Mouse (Mus musculus) retina, postnatal 1 day (tissue): ENCODE measurements around the gene Ifi47.

ENCODE experiments used
- DNase-seq: peaks from one replicate; pipeline ENCODE4 v3.0.0-alpha.2; 2012

The Ifi47 gene

DNA sequence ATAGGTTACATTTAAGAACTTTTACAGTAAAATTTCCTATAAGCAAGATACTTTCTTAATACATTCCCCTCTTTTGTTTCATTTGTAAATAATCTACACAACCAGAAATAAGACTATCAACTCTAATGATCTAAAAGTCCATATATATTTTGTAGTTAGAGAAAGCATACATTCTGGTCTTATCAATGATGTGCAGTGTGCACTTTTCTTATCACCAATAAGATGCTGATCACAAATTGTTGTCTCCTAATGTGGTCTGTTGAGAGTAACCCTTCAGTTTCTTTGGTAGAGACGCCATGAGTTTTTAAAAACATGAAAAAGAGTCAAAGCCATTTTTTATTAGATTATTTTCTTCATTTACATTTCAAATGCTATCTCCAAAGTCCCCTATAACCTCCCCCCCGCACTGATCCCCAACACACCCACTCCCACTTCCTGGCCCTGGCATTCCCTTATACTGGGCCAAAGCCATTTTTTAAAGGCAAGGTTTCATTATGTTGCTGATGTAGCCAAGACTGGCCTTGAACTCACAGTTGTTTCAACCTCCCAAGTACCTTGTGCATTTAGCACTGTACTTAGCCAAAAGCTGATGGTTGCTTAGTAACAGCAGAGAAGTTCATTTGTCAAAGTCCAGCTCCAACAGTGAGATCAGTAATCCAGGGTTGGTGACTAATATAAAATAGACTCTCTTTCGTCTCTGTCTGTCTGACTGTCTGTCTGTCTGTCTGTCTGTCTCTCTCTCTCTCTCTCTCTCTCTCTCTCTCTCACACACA is 13.5 kb downstream of the Ifi47 start:
- no peak for DNase-seq

DNA sequence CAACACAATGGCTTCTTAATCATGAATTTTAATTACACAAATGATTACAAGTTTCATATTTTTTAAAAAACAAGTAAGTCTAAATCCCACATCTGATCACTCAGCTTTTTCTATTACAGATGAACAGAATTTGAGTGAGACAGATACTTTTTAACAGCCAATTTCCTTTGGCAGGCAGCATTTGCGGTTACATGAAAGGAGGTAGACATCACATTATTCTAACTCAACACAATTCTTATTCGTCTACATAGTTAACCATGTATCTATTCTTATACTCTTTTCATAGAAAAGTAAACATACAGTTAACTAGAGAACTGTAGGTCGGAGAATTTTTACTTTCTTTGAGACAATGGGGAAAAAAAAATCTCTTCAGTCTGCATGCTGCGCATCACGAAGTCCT is 14.2 kb downstream of the Ifi47 start:
- no peak for DNase-seq

DNA sequence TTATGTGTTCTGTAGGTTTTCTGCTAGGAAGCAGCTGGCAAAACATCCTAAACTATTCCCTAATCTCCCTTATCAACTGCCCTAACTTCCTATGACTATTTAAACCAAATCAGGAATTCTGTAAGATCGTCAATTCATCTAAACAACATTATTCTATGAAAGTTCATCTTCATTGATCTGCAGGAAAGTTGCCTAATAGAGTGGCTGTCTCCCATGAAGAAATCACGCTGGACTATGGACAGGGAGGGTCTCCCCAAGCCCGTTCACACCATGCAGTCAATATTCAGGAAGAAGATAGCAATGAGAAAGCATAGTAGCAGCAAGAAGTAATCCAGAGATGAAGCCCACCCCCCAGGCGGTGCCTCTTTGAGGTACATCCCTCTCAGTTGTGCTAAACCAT is 14.8 kb downstream of the Ifi47 start:
- no peak for DNase-seq

DNA sequence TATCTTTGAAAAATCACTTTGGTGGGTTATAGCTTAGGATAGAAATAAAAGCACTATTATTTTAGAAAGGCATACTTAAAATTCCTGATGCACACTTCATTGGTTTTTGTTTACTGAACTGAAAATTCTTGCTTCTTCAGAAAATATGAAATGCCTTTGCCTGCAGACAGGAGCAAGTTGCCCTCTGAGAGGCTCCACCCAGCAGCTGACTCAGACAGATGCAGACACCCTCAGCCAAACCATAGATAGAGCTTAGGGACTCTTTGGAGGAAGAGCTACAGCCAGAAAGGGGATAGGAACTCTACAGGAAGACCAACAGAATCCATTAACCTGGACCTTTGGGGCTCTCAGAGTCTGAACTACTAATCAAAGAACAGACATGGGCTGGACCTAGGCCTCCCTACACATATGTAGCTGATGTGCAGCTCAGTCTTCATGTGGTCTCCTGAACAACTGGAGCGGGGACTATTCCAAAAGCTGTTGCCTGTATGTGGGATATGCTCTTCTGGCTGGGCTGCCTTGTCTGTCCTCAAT is 15.7 kb downstream of the Ifi47 start:
- no peak for DNase-seq

DNA sequence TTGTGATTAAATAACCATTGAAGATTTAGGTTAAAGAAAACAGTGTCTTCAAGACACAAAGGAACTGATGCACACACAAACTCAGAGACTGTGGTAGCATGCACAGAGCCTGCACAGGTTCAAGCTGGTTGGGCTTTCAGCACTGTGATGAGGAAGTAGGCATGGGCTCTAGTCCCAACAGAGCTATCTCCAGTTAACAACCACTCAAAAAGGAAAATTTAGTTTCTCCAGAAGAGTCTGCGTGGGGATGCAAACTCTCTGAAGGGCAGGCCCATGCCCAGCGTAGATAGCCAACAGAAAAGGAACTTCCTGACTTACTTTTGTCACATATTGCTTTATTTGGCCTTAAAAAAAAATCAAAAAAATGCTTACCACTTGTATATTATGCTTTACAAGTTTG is 16.4 kb downstream of the Ifi47 start:
- no peak for DNase-seq

DNA sequence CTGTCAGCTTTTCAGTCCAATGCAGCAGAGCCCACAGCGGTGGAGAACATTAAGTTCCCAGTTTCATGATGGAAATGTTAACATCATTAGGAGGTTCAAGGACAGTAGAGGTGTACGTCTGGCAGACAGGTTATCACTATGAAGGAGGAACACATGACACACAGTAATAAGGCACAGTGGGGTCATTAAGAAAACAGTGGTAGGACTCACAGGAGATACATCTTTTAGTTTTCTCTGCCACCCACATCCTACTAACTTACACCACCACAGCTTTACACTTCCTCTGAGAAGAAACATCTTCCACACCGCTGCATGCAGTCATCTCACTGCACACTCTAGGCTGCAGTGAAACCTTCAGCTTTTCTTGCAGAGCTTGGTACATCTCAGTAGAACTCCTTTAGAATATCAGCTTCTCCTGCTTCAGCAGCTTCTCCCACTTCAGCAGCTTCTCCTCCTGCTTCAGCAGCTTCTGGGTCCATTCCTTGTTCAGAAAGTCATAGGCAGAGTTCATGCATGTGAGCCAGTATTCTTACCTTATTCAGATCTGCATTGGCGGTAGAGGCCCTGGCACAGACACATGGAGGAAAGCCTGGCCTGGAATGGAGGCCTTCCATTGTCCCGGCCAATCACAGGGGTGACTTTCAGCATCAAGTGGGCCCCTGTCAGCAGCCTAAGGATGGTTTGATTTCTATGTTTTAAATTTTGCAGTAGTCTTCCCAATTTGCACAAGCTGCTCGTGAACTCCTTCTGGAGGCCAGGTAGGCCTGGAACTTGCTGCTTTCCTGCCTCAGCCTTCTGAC is 17.7 kb downstream of the Ifi47 start:
- no peak for DNase-seq

DNA sequence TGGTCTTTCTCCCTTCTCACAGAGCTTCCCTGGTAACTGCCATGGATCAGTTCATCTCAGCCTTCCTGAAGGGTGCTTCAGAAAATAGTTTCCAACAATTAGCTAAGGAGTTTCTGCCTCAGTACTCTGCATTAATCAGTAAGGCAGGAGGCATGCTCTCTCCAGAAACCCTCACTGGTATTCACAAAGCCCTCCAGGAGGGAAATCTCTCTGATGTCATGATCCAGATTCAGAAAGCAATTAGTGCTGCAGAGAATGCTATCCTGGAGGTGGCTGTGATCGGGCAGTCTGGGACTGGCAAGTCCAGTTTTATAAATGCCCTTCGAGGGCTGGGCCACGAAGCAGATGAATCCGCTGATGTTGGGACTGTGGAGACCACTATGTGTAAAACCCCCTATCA is 19.0 kb downstream of the Ifi47 start:
- DNase-seq, result peak; percentile 27

DNA sequence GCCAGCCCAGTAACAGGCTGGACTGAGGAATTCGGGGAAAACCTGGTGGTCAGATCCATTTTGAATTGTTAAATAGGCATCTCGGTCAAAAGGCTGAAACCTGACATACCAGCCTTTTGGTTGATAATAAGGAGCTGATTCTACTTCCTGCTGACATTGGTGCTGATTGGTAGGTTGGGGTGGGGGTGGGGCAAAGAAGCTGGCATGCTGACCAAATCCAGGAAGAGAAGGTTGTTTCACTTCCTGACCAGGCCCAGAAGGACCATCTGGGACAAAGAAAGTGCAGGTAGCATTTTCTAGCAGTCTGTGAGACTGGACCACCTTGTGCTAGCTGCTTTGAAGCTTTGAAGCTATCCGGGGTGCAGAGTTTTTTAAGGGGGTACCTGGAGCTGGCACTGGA is 24.0 kb downstream of the Ifi47 start:
- DNase-seq, result no peak

DNA sequence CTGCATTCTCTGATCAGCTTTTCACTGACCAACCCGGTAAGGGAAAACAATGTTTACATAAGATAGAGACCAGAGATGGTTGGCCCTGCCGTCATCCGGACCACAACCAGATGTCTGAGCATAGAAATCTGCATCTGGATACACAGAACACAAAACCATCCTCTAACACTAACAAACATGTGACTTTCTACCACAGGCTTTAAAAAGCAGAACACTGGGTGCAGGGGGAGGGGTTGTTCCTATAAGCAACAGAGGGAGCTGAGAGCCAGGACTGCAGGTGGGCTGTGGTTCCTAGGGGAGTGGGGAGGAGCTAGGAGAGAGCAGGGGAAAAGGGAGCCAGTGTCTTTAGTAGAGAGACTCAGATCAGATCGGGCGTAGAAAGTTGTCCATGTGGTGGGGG is 25.1 kb downstream of the Ifi47 start:
- no peak for DNase-seq

DNA sequence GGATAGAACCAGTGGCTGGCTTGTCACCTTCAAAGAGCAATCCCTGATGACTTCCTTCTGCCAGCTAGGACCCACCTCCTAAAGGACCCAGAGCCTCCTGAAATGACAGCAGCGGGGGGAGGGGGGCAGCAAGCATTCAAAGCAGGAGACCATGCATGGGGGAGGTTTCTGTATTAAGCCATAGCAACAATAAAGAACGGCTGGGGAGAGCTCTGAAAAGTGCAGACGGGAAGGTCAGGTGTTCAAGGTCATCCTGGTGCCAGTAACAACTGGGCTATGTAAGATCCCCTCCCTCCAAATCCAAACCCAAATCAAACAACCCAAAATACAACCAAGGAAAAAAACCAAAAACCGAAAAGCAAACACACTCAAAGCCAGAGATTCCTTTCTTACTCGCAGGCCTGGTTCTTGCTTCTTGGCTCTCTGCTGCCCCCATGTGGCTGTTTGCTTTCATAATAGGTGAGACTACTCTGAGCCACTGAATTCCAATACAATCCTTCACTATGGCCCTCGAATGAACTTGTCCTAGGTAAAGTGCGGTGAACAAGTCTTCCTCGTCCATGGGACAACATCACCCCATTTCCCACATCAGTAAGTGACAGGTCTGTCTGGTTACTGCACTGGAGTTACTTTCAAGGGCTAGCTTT is 26.8 kb downstream of the Ifi47 start:
- peak; percentile 83 for DNase-seq

DNA sequence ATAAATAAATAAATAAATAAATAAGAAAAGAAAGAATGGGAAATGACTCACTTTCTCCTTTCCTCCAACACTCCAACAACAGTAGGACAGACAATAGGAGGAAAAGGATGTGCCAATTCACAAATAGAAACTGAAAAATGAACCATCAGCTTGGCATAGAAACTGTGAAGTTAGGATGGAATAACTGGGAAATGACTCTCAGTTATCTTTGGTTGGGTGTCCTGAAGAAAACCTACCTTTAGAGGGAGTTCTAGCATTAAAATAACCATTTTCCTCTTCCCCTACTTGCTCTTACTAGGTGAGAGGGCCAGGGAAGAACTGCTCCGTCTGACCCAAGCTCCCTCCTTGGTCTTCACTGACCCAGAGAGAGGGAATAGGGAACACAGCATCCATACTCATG is 29.4 kb downstream of the Ifi47 start:
- no peak for DNase-seq

DNA sequence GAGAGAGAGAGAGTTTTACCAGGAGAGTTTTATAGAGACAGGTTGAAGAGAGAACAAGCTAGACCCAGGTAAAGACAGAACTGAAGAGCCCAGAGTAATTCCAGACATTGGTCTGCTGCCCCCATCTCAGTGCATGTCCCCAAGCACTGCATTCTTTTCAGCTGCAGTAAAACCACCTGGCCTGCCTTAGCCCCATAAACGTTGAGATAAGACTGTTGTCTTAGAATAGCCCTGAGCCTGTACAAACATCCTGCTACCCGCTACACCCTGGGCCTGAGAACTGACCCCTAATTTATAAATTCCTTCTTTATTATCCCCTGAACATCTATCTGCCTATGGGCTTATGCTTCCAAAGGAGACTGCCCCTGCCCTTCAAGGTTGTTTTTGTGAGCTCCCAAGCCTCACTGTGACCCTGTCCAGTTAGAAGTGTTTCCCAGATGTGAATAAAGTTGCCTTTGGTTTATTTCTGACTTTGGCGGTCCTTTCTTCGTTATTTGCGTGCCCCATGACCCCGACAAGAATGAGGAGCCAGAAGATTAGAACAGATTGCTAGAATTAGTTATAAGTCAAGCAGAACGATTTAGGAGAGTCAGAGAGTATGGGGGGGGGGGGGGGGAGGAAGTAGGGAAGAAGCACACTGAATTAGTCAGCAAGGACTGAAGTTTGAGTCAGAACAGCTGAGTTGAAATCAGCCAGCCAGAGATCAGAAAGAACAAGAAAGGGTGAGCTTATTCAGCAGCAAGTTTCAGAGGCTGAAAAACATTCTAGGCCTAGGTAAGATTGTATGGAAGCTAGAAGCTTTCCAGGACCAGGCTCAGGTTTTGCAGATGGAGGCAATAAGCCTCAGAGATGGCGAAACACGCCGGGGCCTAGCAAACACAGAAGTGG is 31.5 kb downstream of the Ifi47 start:
- no peak for DNase-seq

DNA sequence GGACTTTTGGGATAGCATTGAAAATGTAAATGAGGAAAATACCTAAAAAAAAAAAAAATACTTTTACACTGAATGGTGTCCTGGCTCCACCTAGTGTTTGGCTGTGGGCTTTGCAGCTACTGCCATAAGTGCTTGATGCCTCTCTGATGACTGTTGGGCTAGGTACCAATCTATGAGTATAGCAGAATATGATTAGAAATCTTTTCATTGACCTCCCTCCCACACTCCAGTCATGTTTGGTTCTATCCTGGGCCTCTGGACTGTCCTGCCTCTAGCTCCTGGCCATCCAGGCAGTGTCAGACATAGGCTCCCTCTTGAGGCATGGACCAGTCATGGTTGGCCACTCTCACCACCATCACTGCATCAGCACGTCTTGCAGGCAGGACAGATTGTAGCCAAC is 32.4 kb downstream of the Ifi47 start:
- peak; percentile 24 for DNase-seq

DNA sequence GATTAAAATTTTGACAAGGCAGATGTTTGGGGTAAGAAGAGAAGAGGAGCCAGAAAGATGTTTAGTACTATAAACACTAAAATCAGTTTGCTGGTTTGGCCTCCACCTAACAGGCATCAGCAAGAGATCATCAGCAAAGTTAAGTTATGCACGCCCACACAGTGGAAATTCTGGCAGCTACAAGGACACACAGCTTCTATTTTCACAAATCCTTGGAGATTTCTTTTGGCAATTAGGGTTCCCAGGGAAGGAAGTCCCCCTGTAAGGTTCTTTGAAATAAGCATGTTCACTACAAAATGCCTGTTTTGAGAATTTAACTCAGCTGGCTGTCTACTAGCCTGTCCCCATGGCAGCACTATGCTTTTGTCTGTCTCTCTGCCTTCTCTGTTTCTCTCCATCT is 34.6 kb downstream of the Ifi47 start:
- no peak for DNase-seq

DNA sequence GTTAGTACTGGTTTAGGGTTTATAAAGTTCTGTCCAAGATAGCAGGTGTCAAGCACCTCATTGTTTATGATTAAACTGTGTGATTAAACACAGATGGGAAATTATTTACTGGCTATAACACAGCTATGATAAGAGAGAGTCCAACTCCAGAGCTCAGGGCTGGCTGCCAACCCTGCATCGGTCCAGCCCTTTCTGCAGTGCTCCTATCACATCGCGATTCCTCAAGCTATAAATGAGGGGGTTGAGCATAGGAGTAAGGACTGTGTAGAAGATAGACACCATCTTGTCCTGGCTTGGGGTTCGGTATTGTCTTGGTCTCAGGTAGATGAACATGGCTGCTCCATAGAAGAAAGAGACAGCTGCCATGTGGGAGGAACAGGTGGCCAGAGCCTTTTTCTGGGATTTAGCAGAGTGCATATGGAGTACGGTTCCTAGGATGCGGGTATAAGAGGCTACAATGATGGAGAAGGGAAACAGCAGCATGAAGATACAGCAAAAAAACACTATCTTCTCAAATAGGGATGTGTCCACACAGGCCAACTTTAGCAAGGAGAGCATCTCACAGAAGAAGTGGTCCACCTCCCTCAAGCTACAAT is 36.3 kb downstream of the Ifi47 start:
- no peak for DNase-seq

DNA sequence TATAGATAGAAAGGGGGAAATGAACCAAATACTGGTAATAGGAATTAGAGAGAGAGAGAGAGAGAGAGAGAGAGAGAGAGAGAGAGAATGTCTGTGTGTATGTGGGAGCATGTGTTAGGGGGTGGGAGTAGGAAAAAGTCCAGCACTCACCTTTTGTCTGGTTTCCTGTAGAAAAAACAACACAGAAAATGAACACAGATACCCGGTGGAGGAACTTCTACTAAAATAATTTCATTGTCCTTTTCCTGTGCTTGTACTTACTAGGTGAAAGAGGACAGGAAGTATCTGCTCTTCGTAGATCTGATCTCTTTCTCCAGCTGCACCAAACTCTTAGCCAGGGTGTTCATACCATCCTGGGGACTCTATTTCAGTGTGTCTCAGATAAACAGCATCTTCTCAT is 37.8 kb downstream of the Ifi47 start:
- no peak for DNase-seq

DNA sequence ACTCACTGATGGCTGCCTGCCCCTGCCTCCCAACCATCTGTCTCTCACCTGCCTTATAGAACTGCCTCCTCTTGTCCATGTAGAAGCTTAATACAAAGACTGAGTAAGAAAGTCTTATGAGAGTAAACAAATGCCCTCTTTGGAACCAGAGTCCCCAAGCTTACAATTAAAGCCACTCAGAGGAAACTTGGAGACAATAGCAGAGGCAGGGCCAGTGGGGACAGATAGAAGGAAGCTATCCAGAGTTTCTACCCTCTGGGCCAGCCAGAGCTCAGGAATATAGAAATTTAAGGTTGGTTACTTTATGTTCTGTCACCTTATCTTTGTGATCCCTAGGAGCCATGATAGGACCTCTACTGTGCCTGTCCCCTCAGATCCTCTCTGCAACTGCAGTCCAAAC is 38.4 kb downstream of the Ifi47 start, which contains the start of gene Olfr1396:
Olfr1396 (minus strand) TSS at position 101 of the 400 bp plus-strand sequence.
- no peak for DNase-seq

DNA sequence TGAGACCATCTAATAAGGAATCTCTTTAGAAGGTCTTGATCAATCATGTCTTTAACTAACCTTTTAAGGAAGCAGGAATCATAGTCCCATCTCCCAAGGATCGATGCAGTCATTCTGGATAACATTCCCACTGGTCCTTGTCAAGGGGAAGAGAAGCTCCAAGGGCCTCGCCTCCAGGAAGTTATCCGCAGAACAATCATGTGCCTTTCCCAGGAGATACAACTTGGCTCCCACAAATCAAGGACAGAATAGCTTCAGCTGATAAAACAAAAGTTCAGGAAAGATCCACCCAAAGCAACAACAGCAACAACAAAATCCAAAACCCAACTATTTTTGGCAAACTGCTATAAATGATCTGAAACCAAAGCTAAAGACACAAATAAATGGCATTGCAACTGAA is 43.2 kb downstream of the Ifi47 start:
- no peak for DNase-seq

DNA sequence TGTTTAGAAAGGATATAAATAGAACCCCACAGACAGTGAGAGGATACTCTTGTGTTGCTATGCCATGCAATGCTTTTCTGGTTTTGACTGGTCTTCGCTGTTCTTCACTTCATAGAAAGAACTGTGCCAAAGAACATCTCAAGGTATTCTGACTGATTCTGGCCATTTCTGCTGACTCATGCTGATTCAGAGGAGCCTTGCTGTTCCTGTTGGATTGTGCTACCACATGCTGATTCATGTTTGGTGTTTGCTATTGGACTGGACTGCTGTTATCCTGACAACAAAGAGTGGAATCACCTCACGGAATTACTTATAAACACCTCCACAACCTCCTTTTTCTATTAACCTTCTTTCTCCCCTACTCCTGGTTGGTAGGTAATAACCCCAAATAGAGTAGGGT is 47.8 kb downstream of the Ifi47 start:
- DNase-seq, result no peak

DNA sequence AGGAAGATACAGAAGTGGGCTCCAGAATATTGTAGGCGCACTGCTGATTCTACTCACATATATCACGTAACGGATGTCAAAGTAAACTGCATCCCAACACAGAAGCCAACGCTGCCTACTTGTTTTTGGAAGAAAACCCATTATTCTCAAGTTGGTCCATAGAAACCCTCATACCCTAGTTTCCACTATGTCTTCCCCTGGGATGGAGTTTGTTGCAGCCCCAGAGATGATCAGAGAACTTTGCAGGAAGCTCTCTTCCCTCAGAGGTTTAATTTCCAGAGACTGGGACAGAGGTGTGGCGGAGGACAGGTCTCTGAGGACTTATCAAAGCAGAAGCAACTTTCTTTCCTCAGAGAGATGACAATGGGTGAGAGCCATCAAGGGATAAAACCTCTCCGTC is 65.6 kb downstream of the Ifi47 start, which contains the start of gene Olfr1395:
Olfr1395 (plus strand) TSS at position 301 of the 400 bp plus-strand sequence.
- DNase-seq, result no peak
